20 mouse cellular contexts compared by ENCODE assay signal in the genomic region with DNA sequence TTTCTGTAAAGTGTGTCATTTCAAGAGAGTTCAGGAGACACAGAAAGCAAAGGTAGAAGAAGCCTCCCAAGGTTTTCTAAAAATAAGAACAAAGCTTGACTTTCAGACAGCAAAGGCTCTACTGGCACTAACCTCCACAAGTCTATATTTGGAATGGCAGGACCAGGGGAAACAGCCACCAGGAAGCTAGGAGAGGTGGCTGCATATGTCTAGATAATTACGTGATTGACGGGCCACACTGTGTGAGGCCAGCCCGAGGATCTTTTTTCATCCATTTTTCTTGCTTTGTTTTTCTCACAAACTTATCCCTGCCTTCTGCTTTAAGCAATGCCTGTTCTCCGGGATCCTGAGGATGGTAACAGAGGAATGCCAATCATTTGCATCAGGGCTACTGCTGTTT.
A peak's percentile ranks its signal among the peaks of the same experiment; 100 is the strongest.
DNase-seq lines count a peak whose midpoint lies in the region; ATAC-seq and TF ChIP-seq lines count a peak whose summit lies in the region.
"Had no signal": no experiment of that assay in that cellular context is flagged by ENCODE, and none has a peak within 500 bp of the region (broad histone marks: within the 10 kb centered on the region; RNA-seq: fewer than 3 reads in every experiment).

No protein-coding gene starts in this region.

- no peak for DNase-seq in gastrocnemius, adult 2 months
- no peak for DNase-seq in gastrocnemius, adult 8-10 months (ENCODE audit: low spot score in 2 of 2)
- DNase-seq in liver, embryonic 13.5 days: no peak
- DNase-seq in cerebellum, postnatal 10 days: no peak
- DNase-seq in right cerebral cortex, postnatal 25 days: no peak
- DNase-seq: adrenal gland, adult 8-10 months; adrenal gland, postnatal 36 days; cerebellum, adult 8-10 months; cerebellum, postnatal 25 days; gastrocnemius, postnatal 14 days; heart, postnatal 36 days had no signal

- TF ChIP-seq CTCF in gastrocnemius, adult 2 months (IDR thresholded peaks at IDR 0.05): no peak

- H3K36me3 ChIP-seq in megakaryocyte, embryonic 14.5 days (replicated peaks; ENCODE audit: low read length): no peaks in the 10 kb centered on the region
- H3K36me3 ChIP-seq in liver, embryonic 13.5 days: no peaks in the 10 kb centered on the region
- H3K36me3 ChIP-seq: embryonic facial prominence, embryonic 12.5 days; forebrain, embryonic 15.5 days; heart, embryonic 12.5 days; hindbrain, embryonic 15.5 days had no signal

- H3K4me2 ChIP-seq in liver, embryonic 13.5 days: 0 out of 2 replicates have a peak overlapping the region, but pooled peaks have one; percentile 12
- H3K4me2 ChIP-seq: embryonic facial prominence, embryonic 12.5 days; forebrain, embryonic 15.5 days; heart, embryonic 12.5 days; hindbrain, embryonic 15.5 days had no signal

- peak overlapping the region; percentile 58 for H3K27ac ChIP-seq in gastrocnemius, adult 2 months
- no peak overlapping the region for H3K27ac ChIP-seq in liver, embryonic 13.5 days
- H3K27ac ChIP-seq: embryonic facial prominence, embryonic 12.5 days; forebrain, embryonic 15.5 days; heart, adult 2 months; hindbrain, embryonic 15.5 days had no signal

- H3K27me3 ChIP-seq in megakaryocyte, embryonic 14.5 days (replicated peaks): no peaks in the 10 kb centered on the region
- no peaks in the 10 kb centered on the region for H3K27me3 ChIP-seq in liver, embryonic 13.5 days
- H3K27me3 ChIP-seq: embryonic facial prominence, embryonic 12.5 days; forebrain, embryonic 15.5 days; heart, embryonic 12.5 days; hindbrain, embryonic 15.5 days; Patski had no signal

- ATAC-seq in megakaryocyte, adult 5-6 weeks (ENCODE audit: poor library complexity, severe bottlenecking): no peak
- ATAC-seq in CD4-positive, CD25-positive, alpha-beta regulatory T cell, adult 4 months: peak; percentile 34
- no peak for ATAC-seq in liver, embryonic 13.5 days (ENCODE audit: low read depth)
- ATAC-seq: forebrain, embryonic 15.5 days; Patski had no signal

- intact Hi-C loops in gastrocnemius, adult 2 months (cut with DNase I): loop anchor here (5.0 kb wide), 3 partner anchors 67 to 153 kb away; no protein-coding TSS in a partner anchor

- no peak overlapping the region for H3K9ac ChIP-seq in liver, embryonic 13.5 days
- H3K9ac ChIP-seq: embryonic facial prominence, embryonic 12.5 days; forebrain, embryonic 15.5 days; heart, embryonic 12.5 days; hindbrain, embryonic 15.5 days had no signal

- 12% methylated on average over 4 of the region's 4 CpGs for WGBS in liver, embryonic 13.5 days (ENCODE audit: insufficient replicate concordance)

- H3K9me3 ChIP-seq in megakaryocyte, embryonic 14.5 days: peaks cover 3% of the 10 kb centered on the region; the same call in 1 of the 2 replicates
- H3K9me3 ChIP-seq in liver, embryonic 13.5 days (replicated peaks): no peaks in the 10 kb centered on the region
- H3K9me3 ChIP-seq: embryonic facial prominence, embryonic 12.5 days; forebrain, embryonic 15.5 days; heart, embryonic 12.5 days; hindbrain, embryonic 15.5 days had no signal

- H3K4me1 ChIP-seq in megakaryocyte, embryonic 14.5 days: peaks cover 49% of the 10 kb centered on the region
- peaks cover 6% of the 10 kb centered on the region; the same call in 1 of the 2 replicates for H3K4me1 ChIP-seq in liver, embryonic 13.5 days (replicated peaks)
- H3K4me1 ChIP-seq: embryonic facial prominence, embryonic 12.5 days; forebrain, embryonic 15.5 days had no signal

- peak overlapping the region; percentile 34 for H3K4me3 ChIP-seq in gastrocnemius, adult 2 months
- H3K4me3 ChIP-seq in megakaryocyte, embryonic 14.5 days (replicated peaks): peak overlapping the region; percentile 78
- no peak overlapping the region for H3K4me3 ChIP-seq in liver, embryonic 13.5 days (replicated peaks)
- H3K4me3 ChIP-seq: embryonic facial prominence, embryonic 12.5 days; forebrain, embryonic 15.5 days; heart, adult 2 months; heart, embryonic 12.5 days; hindbrain, embryonic 15.5 days had no signal
